8 mouse cellular contexts compared by ENCODE assay signal in the genomic region with DNA sequence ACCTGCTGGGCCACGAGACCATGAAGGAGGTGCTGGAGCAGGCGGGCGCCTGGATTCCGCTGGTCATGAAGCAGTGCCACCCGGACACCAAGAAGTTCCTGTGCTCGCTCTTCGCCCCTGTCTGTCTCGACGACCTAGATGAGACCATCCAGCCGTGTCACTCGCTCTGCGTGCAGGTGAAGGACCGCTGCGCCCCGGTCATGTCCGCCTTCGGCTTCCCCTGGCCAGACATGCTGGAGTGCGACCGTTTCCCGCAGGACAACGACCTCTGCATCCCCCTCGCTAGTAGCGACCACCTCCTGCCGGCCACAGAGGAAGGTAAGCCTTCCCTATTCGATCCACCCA. TPM values are rescaled to one million over a fixed set of nuclear protein-coding genes. Genes with fewer than 3 reads are reported as not detected.
DNase-seq lines count a peak whose midpoint lies in the region; ATAC-seq and TF ChIP-seq lines count a peak whose summit lies in the region.

No protein-coding gene starts in this region.

- DNase-seq in heart, adult 11 months, result no peak
- DNase-seq in urinary bladder, adult 2 months (ENCODE audit: low spot score), result no peak
- no peak for DNase-seq in embryo, embryonic 9.5 days (ENCODE audit: extremely low spot score)
- no peak for DNase-seq in thymus, postnatal 0 days (ENCODE audit: low spot score)

- peak overlapping the region; percentile 72 for H3K9ac ChIP-seq in heart, embryonic 14.5 days (ENCODE audit: low read length)
- peak overlapping the region; percentile 78 for H3K9ac ChIP-seq in hindbrain, embryonic 12.5 days
- H3K9ac ChIP-seq in midbrain, embryonic 12.5 days (replicated peaks), result peak overlapping the region; percentile 77

- H3K4me1 ChIP-seq in heart, embryonic 14.5 days (ENCODE audit: control insufficient read depth in 2 of 2, insufficient read depth in 2 of 2, low read length in 2 of 2), result peaks cover 7 to 13% of the 10 kb centered on the region in 2 experiments; a peak in 3 of 4 replicates
- no peaks in the 10 kb centered on the region for H3K4me1 ChIP-seq in bone marrow macrophage, adult 2 months (ENCODE audit: control insufficient read depth, insufficient read depth, low read length)
- H3K4me1 ChIP-seq in hindbrain, embryonic 12.5 days, result peaks cover 43% of the 10 kb centered on the region
- H3K4me1 ChIP-seq in midbrain, embryonic 12.5 days, result peaks cover 45% of the 10 kb centered on the region

- peak overlapping the region; percentile 97 for H3K4me2 ChIP-seq in heart, embryonic 14.5 days (ENCODE audit: low read length)
- H3K4me2 ChIP-seq in hindbrain, embryonic 12.5 days (replicated peaks), result peak overlapping the region; percentile 89
- peak overlapping the region; percentile 86 for H3K4me2 ChIP-seq in midbrain, embryonic 12.5 days (replicated peaks)

- peaks cover 68% of the 10 kb centered on the region for H3K27me3 ChIP-seq in heart, embryonic 14.5 days (ENCODE audit: control insufficient read depth, insufficient read depth, low read length)
- H3K27me3 ChIP-seq in hindbrain, embryonic 12.5 days, result peaks cover 8% of the 10 kb centered on the region
- peaks cover 25% of the 10 kb centered on the region for H3K27me3 ChIP-seq in midbrain, embryonic 12.5 days

- no peak for TF ChIP-seq CTCF in bone marrow macrophage, adult 2 months (IDR thresholded peaks at IDR 0.05; ENCODE audit: low read depth, low read length)

- peak overlapping the region; percentile 52 to 68 for H3K4me3 ChIP-seq in heart, embryonic 14.5 days (ENCODE audit: control insufficient read depth in 1 of 2, insufficient read depth in 1 of 2, low read depth in 1 of 2, low read length in 2 of 2)
- H3K4me3 ChIP-seq in bone marrow macrophage, adult 2 months (ENCODE audit: insufficient read depth, low read length), result peak overlapping the region; percentile 41; the same call in 1 of the 2 replicates
- H3K4me3 ChIP-seq in hindbrain, embryonic 12.5 days, result peak overlapping the region; percentile 60
- peak overlapping the region; percentile 68 for H3K4me3 ChIP-seq in midbrain, embryonic 12.5 days

- 2% methylated on average over 25 of the region's 25 CpGs for WGBS in heart, embryonic 14.5 days
- 0% methylated on average over 25 of the region's 25 CpGs for WGBS in hindbrain, embryonic 12.5 days
- WGBS in midbrain, embryonic 12.5 days, result under 1% methylated on average over 25 of the region's 25 CpGs

- no peaks in the 10 kb centered on the region for H3K36me3 ChIP-seq in heart, embryonic 14.5 days (ENCODE audit: control insufficient read depth, insufficient read depth, low read length)
- peaks cover 9% of the 10 kb centered on the region for H3K36me3 ChIP-seq in hindbrain, embryonic 12.5 days
- H3K36me3 ChIP-seq in midbrain, embryonic 12.5 days, result peaks cover 18% of the 10 kb centered on the region

- no peaks in the 10 kb centered on the region for H3K9me3 ChIP-seq in heart, embryonic 14.5 days (ENCODE audit: control insufficient read depth, low read length)
- H3K9me3 ChIP-seq in hindbrain, embryonic 12.5 days (replicated peaks), result no peaks in the 10 kb centered on the region
- H3K9me3 ChIP-seq in midbrain, embryonic 12.5 days, result no peaks in the 10 kb centered on the region

- no peak overlapping the region; a peak in 1 of 4 replicates for H3K27ac ChIP-seq in heart, embryonic 14.5 days (replicated peaks in 1 of 2; ENCODE audit: control insufficient read depth in 1 of 2, insufficient read depth in 1 of 2, low read depth in 2 of 2, low read length in 2 of 2)
- no peak overlapping the region for H3K27ac ChIP-seq in bone marrow macrophage, adult 2 months (ENCODE audit: insufficient read depth, low read depth, low read length)
- no peak overlapping the region for H3K27ac ChIP-seq in hindbrain, embryonic 12.5 days
- H3K27ac ChIP-seq in midbrain, embryonic 12.5 days (replicated peaks), result peak overlapping the region; percentile 56

- no peak for ATAC-seq in heart, embryonic 14.5 days (ENCODE audit: insufficient number of reproducible peaks, insufficient read depth, low FRiP score, low read depth)
- ATAC-seq in hindbrain, embryonic 12.5 days (ENCODE audit: low FRiP score), result peak; percentile 0; the same call in 1 of the 2 replicates
- peak; percentile 5 for ATAC-seq in midbrain, embryonic 12.5 days (ENCODE audit: low FRiP score, low read depth)

- TF ChIP-seq POLR2A in bone marrow macrophage, adult 2 months (IDR thresholded peaks at IDR 0.05; ENCODE audit: borderline replicate concordance, low read depth, low read length), result no peak

RNA-seq across cellular contexts. Expression of gene Sfrp2, which starts 0.6 kb away (rescaled TPM):
- 132 and 181 TPM in 2 replicates for polyA plus RNA-seq in heart, embryonic 14.5 days (2014; fragmentation: Nextera tagmentation; extraction: Ambion mirVana)
- 1.2 and 1.3 TPM in 2 replicates for polyA plus RNA-seq in bone marrow macrophage, adult 2 months (2012; ENCODE audit: insufficient read depth, insufficient read length, missing spikeins)
- 159 and 176 TPM in 2 replicates for polyA plus RNA-seq in hindbrain, embryonic 12.5 days (2016; fragmentation: Nextera tagmentation; extraction: Ambion mirVana)
- 88.5 and 92.4 TPM in 2 replicates for polyA plus RNA-seq in midbrain, embryonic 12.5 days (2016; fragmentation: Nextera tagmentation; extraction: Ambion mirVana)
- 29.8 and 42.4 TPM in 2 replicates for polyA plus RNA-seq in urinary bladder, adult 2 months (2012; rRNA removed)
- polyA plus RNA-seq in thymus, postnatal 0 days (2015; fragmentation: Nextera tagmentation; extraction: Ambion mirVana), result 3.6 and 6.8 TPM in 2 replicates
